Mouse (Mus musculus): ENCODE measurements around the gene Dram1. TPM values are rescaled to one million over a fixed set of nuclear protein-coding genes. Genes with fewer than 3 reads are reported as not detected.
A peak's percentile ranks its signal among the peaks of the same experiment; 100 is the strongest.

The Dram1 gene
- polyA plus RNA-seq, 1 experiment = 76.0 TPM

GRCm38 (mm10) chr10:88407875-88408631 lies 29.2 kb upstream of the Dram1 start:
- H3K4me1 ChIP-seq (ENCODE audit: control insufficient read depth, insufficient read depth, low read length) = peaks cover 60% of the 10 kb centered on the region
- no peak for TF ChIP-seq POLR2A (IDR thresholded peaks at IDR 0.05; ENCODE audit: borderline replicate concordance, low read depth, low read length)
- no peak for TF ChIP-seq CTCF (IDR thresholded peaks at IDR 0.05; ENCODE audit: low read depth, low read length)
- H3K4me3 ChIP-seq (ENCODE audit: insufficient read depth, low read length) = no peak overlapping the region
- H3K27ac ChIP-seq (ENCODE audit: insufficient read depth, low read depth, low read length) = 0 out of 2 replicates have a peak overlapping the region, but pooled peaks have one; percentile 9

- H3K4me3 ChIP-seq (ENCODE audit: insufficient read depth, low read length) = no peak overlapping the region
- peaks cover 62% of the 10 kb centered on the region for H3K4me1 ChIP-seq (ENCODE audit: control insufficient read depth, insufficient read depth, low read length)
- TF ChIP-seq CTCF (IDR thresholded peaks at IDR 0.05; ENCODE audit: low read depth, low read length) (no peak), POLR2A (IDR thresholded peaks at IDR 0.05; ENCODE audit: borderline replicate concordance, low read depth, low read length) (no peak)
- H3K27ac ChIP-seq (ENCODE audit: insufficient read depth, low read depth, low read length) = peak overlapping the region; percentile 73
These were observed 26.9 kb upstream of the Dram1 start for GRCm38 (mm10) chr10:88405812-88406211.

DNA sequence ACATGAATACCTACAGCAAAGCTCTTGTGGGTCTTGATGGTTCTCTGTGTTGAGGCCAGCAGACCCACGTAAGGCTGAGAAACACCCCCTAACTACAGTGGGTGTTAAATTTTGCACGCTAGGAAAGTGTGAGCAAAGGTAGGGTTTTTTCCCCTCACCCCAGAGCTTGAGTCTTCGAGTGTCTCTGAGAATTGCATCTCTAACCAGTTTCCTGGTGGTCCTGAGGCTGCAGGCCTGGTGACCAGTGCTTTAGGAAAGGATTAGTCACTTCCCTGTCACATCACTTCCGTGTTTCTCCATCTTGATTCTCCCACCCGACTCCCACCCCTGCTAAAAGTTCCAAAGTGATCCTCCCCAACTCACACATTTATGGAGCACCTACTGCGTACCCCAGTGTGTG lies 25.3 kb upstream of the Dram1 start:
- Histone ChIP-seq H3K27ac (ENCODE audit: insufficient read depth, low read depth, low read length) (peak overlapping the region; percentile 73), H3K4me1 (ENCODE audit: control insufficient read depth, insufficient read depth, low read length) (peaks cover 56% of the 10 kb centered on the region), H3K4me3 (ENCODE audit: insufficient read depth, low read length) (no peak overlapping the region)
- no peak for TF ChIP-seq POLR2A (IDR thresholded peaks at IDR 0.05; ENCODE audit: borderline replicate concordance, low read depth, low read length)
- TF ChIP-seq CTCF (IDR thresholded peaks at IDR 0.05; ENCODE audit: low read depth, low read length) = no peak

DNA sequence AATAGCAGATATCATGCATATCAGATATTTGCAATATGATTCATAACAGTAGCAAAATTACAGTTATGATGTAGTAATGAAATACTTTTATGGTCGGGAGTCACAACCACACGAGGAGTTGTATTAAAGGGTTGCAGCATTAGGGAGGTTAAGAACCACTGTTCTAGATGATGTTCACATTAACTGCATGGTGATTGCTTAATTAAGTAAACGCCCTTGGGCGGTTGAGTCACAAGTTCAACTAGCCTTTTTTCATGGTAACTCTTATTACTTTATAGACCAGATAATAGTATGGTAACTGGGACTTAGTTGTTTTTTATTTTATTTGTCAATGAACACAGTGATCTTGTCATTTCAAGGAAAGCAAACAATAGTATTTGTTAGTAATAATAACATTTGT lies 24.1 kb upstream of the Dram1 start:
- Histone ChIP-seq H3K4me3 (ENCODE audit: insufficient read depth, low read length) (no peak overlapping the region), H3K27ac (ENCODE audit: insufficient read depth, low read depth, low read length) (no peak overlapping the region), H3K4me1 (ENCODE audit: control insufficient read depth, insufficient read depth, low read length) (peaks cover 55% of the 10 kb centered on the region)
- TF ChIP-seq CTCF (IDR thresholded peaks at IDR 0.05; ENCODE audit: low read depth, low read length) (no peak), POLR2A (IDR thresholded peaks at IDR 0.05; ENCODE audit: borderline replicate concordance, low read depth, low read length) (no peak)

- TF ChIP-seq POLR2A (IDR thresholded peaks at IDR 0.05; ENCODE audit: borderline replicate concordance, low read depth, low read length) (no peak), CTCF (IDR thresholded peaks at IDR 0.05; ENCODE audit: low read depth, low read length) (no peak)
- Histone ChIP-seq H3K27ac (ENCODE audit: insufficient read depth, low read depth, low read length) (no peak overlapping the region), H3K4me1 (ENCODE audit: control insufficient read depth, insufficient read depth, low read length) (peaks cover 27% of the 10 kb centered on the region), H3K4me3 (ENCODE audit: insufficient read depth, low read length) (no peak overlapping the region)
These were observed 20.4 kb upstream of the Dram1 start for GRCm38 (mm10) chr10:88399271-88399670.

- TF ChIP-seq CTCF (IDR thresholded peaks at IDR 0.05; ENCODE audit: low read depth, low read length) (no peak), POLR2A (IDR thresholded peaks at IDR 0.05; ENCODE audit: borderline replicate concordance, low read depth, low read length) (no peak)
- Histone ChIP-seq H3K4me1 (ENCODE audit: control insufficient read depth, insufficient read depth, low read length) (peaks cover 24% of the 10 kb centered on the region), H3K4me3 (ENCODE audit: insufficient read depth, low read length) (no peak overlapping the region), H3K27ac (ENCODE audit: insufficient read depth, low read depth, low read length) (no peak overlapping the region)
These were observed 19.9 kb upstream of the Dram1 start for GRCm38 (mm10) chr10:88398668-88399243.

DNA sequence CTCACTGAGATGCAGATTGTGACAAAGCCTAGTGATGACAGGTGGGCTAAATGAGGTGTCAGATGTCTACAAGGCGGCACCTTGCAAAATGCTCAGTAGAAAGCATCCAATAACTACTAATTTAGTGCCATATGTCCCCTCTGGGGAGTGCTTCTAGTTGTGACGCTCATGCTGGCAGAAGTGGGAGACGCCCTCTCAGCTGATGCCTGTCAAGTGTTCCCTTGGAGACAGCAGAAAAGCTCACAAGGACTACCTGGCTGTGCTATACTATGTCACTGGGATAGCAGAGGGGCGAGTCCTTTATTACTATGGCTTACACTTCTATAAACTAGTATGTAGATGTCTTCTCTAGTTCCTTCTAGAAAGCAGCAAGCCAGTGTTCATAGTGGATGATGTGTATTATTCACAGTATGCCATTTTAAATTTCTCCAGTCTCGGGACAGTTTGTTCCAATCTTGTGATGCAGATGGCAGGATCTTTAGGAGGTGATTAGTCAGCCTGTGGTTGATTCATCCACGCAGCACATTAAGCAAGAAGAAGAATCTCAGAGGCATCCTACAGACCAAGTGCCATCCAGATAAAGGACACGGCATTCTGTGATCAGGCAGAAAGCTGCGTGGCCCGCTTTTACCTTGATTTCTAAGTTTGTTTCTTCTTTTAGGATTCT lies 13.4 kb upstream of the Dram1 start:
- peak overlapping the region; percentile 46 for H3K27ac ChIP-seq (ENCODE audit: insufficient read depth, low read depth, low read length)
- no peak for TF ChIP-seq CTCF (IDR thresholded peaks at IDR 0.05; ENCODE audit: low read depth, low read length)
- TF ChIP-seq POLR2A (IDR thresholded peaks at IDR 0.05; ENCODE audit: borderline replicate concordance, low read depth, low read length) = no peak

DNA sequence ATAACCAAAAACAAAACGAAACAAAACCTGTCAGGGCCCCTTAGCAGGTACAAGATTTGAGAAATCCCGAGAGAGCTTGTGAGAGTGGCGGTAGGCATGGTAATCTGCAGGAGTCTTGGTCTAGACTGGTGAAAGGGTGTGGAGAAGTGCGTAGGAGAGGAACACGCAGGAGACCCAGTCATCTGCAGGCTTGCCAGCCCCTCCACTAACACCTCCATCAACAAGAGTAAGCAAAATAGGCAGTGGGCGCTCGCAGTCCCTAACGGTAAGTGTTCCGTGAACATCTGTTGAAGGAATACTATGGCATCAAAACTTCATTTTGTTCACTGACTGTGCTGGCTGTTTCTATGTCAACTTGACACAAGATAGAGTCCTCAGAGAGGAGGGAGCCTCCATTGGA lies 12.6 kb upstream of the Dram1 start:
- TF ChIP-seq POLR2A (IDR thresholded peaks at IDR 0.05; ENCODE audit: borderline replicate concordance, low read depth, low read length) (no peak), CTCF (IDR thresholded peaks at IDR 0.05; ENCODE audit: low read depth, low read length) (no peak)
- Histone ChIP-seq H3K27ac (ENCODE audit: insufficient read depth, low read depth, low read length) (no peak overlapping the region), H3K4me1 (ENCODE audit: control insufficient read depth, insufficient read depth, low read length) (peaks cover 52% of the 10 kb centered on the region), H3K4me3 (ENCODE audit: insufficient read depth, low read length) (no peak overlapping the region)

More for the DNA sequence above, 13.4 kb upstream of the Dram1 start:
- H3K4me3 ChIP-seq (ENCODE audit: insufficient read depth, low read length) = no peak overlapping the region
- peaks cover 52% of the 10 kb centered on the region for H3K4me1 ChIP-seq (ENCODE audit: control insufficient read depth, insufficient read depth, low read length)

DNA sequence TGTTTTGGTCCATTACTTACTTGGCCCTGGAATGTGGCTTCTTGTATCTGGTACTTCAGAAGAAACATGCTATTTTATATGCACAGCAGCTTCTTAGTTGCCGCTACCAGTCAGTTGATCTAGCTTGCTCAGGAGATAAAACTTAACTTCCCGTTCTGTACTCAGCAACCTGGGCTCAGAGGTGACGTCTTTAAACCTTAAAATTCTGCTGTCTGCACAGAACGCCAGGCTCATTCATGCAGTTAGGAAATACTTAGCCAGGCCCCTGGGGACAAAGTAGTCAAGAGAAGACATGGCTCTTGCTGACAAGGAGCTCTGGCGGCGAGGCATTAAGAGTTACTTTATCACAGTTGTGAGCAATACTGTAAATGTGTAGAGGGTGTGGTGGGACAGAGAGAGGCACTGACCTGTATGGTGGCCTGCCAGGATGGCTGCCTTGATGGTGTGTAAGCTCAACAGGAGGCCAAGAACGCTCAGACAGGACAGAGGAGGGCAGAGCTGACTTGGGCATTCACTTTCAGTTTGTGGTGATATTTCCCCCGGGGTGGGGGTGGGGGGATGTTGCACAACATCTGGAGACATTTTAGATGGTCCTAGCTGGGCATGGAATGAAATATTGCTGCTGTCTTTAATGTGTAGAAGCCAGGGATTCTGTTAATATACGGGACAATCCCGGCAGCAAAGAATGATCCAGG lies 11.4 kb upstream of the Dram1 start:
- Histone ChIP-seq H3K4me3 (ENCODE audit: insufficient read depth, low read length) (peak overlapping the region; percentile 51), H3K27ac (ENCODE audit: insufficient read depth, low read depth, low read length) (peak overlapping the region; percentile 63), H3K4me1 (ENCODE audit: control insufficient read depth, insufficient read depth, low read length) (peaks cover 61% of the 10 kb centered on the region)
- no peak for TF ChIP-seq POLR2A (IDR thresholded peaks at IDR 0.05; ENCODE audit: borderline replicate concordance, low read depth, low read length)
- no peak for TF ChIP-seq CTCF (IDR thresholded peaks at IDR 0.05; ENCODE audit: low read depth, low read length)
